Comparison of ENCODE assay signal across 23 mouse cellular contexts in genomic region chr13:112303429-112303828, GRCm38 (mm10). TPM values are rescaled to one million over a fixed set of nuclear protein-coding genes. Genes with fewer than 3 reads are reported as not detected.
A peak's percentile ranks its signal among the peaks of the same experiment; 100 is the strongest.
DNase-seq lines count a peak whose midpoint lies in the region; ATAC-seq lines count a peak whose summit lies in the region.
"Had no signal": no experiment of that assay in that cellular context is flagged by ENCODE, and none has a peak within 500 bp of the region (broad histone marks: within the 10 kb centered on the region; RNA-seq: fewer than 3 reads in every experiment).

No protein-coding gene starts in this region.

- peak; percentile 60; the same call in 1 of the 2 replicates for ATAC-seq in embryonic facial prominence, embryonic 12.5 days (ENCODE audit: insufficient number of reproducible peaks, insufficient read depth, low FRiP score, low TSS enrichment)
- no peak for ATAC-seq in embryonic facial prominence, embryonic 15.5 days (ENCODE audit: insufficient number of reproducible peaks, low FRiP score, low TSS enrichment, low read depth)
- no peak for ATAC-seq in limb, embryonic 15.5 days (ENCODE audit: insufficient number of reproducible peaks, low FRiP score, low TSS enrichment, low read depth)
- ATAC-seq in megakaryocyte-erythroid progenitor cell, adult 5-6 weeks (replicated peaks; ENCODE audit: low FRiP score, low TSS enrichment, poor library complexity, severe bottlenecking): no peak
- ATAC-seq: activated CD4-positive, CD25-positive, alpha-beta regulatory T cell, adult 4 months; CD4-positive, CD25-positive, alpha-beta regulatory T cell, adult 4 months; forebrain, embryonic 14.5 days; forebrain, postnatal 0 days had no signal

- H3K9ac ChIP-seq in embryonic facial prominence, embryonic 12.5 days: no peak overlapping the region
- H3K9ac ChIP-seq in embryonic facial prominence, embryonic 15.5 days: no peak overlapping the region
- H3K9ac ChIP-seq in limb, embryonic 15.5 days: no peak overlapping the region
- H3K9ac ChIP-seq: forebrain, postnatal 0 days; hindbrain, embryonic 12.5 days; hindbrain, embryonic 15.5 days had no signal

- H3K9me3 ChIP-seq in embryonic facial prominence, embryonic 12.5 days: no peaks in the 10 kb centered on the region
- H3K9me3 ChIP-seq in embryonic facial prominence, embryonic 15.5 days (replicated peaks): no peaks in the 10 kb centered on the region
- H3K9me3 ChIP-seq in limb, embryonic 15.5 days: no peaks in the 10 kb centered on the region
- H3K9me3 ChIP-seq: hindbrain, embryonic 12.5 days; hindbrain, embryonic 15.5 days had no signal

- H3K4me2 ChIP-seq in embryonic facial prominence, embryonic 12.5 days (replicated peaks): no peak overlapping the region
- no peak overlapping the region for H3K4me2 ChIP-seq in embryonic facial prominence, embryonic 15.5 days (replicated peaks)
- no peak overlapping the region for H3K4me2 ChIP-seq in limb, embryonic 15.5 days
- H3K4me2 ChIP-seq: heart, embryonic 11.5 days; hindbrain, embryonic 12.5 days; hindbrain, embryonic 15.5 days had no signal

- 0 out of 2 replicates have a peak, but pooled peaks cover 4% of the 10 kb centered on the region for H3K4me1 ChIP-seq in embryonic facial prominence, embryonic 12.5 days
- no peaks in the 10 kb centered on the region for H3K4me1 ChIP-seq in embryonic facial prominence, embryonic 15.5 days
- no peaks in the 10 kb centered on the region for H3K4me1 ChIP-seq in limb, embryonic 15.5 days
- H3K4me1 ChIP-seq: hindbrain, embryonic 12.5 days; hindbrain, embryonic 15.5 days had no signal

- no peaks in the 10 kb centered on the region for H3K27me3 ChIP-seq in embryonic facial prominence, embryonic 12.5 days
- H3K27me3 ChIP-seq in embryonic facial prominence, embryonic 15.5 days: no peaks in the 10 kb centered on the region
- no peaks in the 10 kb centered on the region for H3K27me3 ChIP-seq in limb, embryonic 15.5 days
- H3K27me3 ChIP-seq: hindbrain, embryonic 12.5 days; hindbrain, embryonic 15.5 days had no signal

- DNase-seq in NIH3T3 (ENCODE audit: low read depth): peak; percentile 47
- no peak for DNase-seq in lung, postnatal 36 days
- DNase-seq: adrenal gland, adult 8-10 months; adrenal gland, postnatal 25 days; cerebellum, adult 18-20 months; cerebellum, adult 9-10 months; cerebellum, postnatal 14 days; forebrain, postnatal 0 days; gastrocnemius, adult 2 months; gastrocnemius, postnatal 14 days; heart, adult 11 months had no signal

- 54% methylated on average over 2 of the region's 2 CpGs for WGBS in embryonic facial prominence, embryonic 12.5 days
- 43% methylated on average over 2 of the region's 2 CpGs for WGBS in embryonic facial prominence, embryonic 15.5 days
- 55% methylated on average over 2 of the region's 2 CpGs for WGBS in limb, embryonic 15.5 days

- no peak overlapping the region for H3K4me3 ChIP-seq in embryonic facial prominence, embryonic 12.5 days
- no peak overlapping the region for H3K4me3 ChIP-seq in embryonic facial prominence, embryonic 15.5 days (replicated peaks)
- H3K4me3 ChIP-seq in limb, embryonic 15.5 days: no peak overlapping the region
- H3K4me3 ChIP-seq: gastrocnemius, adult 2 months; hindbrain, embryonic 12.5 days; hindbrain, embryonic 15.5 days had no signal

- peak overlapping the region; percentile 80 for H3K27ac ChIP-seq in embryonic facial prominence, embryonic 12.5 days
- peak overlapping the region; percentile 68 for H3K27ac ChIP-seq in embryonic facial prominence, embryonic 15.5 days (replicated peaks)
- peak overlapping the region; percentile 27; the same call in 1 of the 2 replicates for H3K27ac ChIP-seq in limb, embryonic 15.5 days
- H3K27ac ChIP-seq: gastrocnemius, adult 2 months; hindbrain, embryonic 12.5 days; hindbrain, embryonic 15.5 days had no signal

- no peaks in the 10 kb centered on the region for H3K36me3 ChIP-seq in embryonic facial prominence, embryonic 12.5 days
- no peaks in the 10 kb centered on the region for H3K36me3 ChIP-seq in embryonic facial prominence, embryonic 15.5 days
- no peaks in the 10 kb centered on the region for H3K36me3 ChIP-seq in limb, embryonic 15.5 days
- H3K36me3 ChIP-seq: hindbrain, embryonic 12.5 days; hindbrain, embryonic 15.5 days had no signal

RNA-seq across cellular contexts. Expression of gene Ankrd55, which starts 15.2 kb away (rescaled TPM):
- polyA plus RNA-seq in embryonic facial prominence, embryonic 12.5 days (2016; fragmentation: Nextera tagmentation; extraction: Ambion mirVana): 1.8 and 2.1 TPM in 2 replicates
- polyA plus RNA-seq in embryonic facial prominence, embryonic 15.5 days (2015; fragmentation: Nextera tagmentation; extraction: Ambion mirVana): 0.81 and 1.1 TPM in 2 replicates
- polyA plus RNA-seq in limb, embryonic 15.5 days (2015; fragmentation: Nextera tagmentation; extraction: Ambion mirVana): 0.89 and 1.00 TPM in 2 replicates
- total RNA-seq in megakaryocyte-erythroid progenitor cell, adult 5-6 weeks (2014; fragmentation: Nextera tagmentation): not detected in 2 replicates
- total RNA-seq in megakaryocyte-erythroid progenitor cell, adult 5-6 weeks (2017): not detected in 2 replicates
- total RNA-seq: gastrocnemius, adult 2 months; hematopoietic stem cell, adult 5-6 weeks; MEL had no signal

Comparison
In these comparisons a context has a peak if more than half of its experiments do, and no peak if none do; other contexts are left out.
1. H3K27ac ChIP-seq: peak in every context shown above with its lines; median percentile 80 in embryonic facial prominence, embryonic 12.5 days; 68 in embryonic facial prominence, embryonic 15.5 days; 27 in limb, embryonic 15.5 days.